Mouse (Mus musculus) embryonic stem cell, embryonic (primary cell): ENCODE measurements around the gene Psmd14.

Experiments
- CTCF ChIA-PET, 4 experiments: fragments of 300-600 bp in 2 of 4; fragments of 350-600 bp in 2 of 4; sonication (Branson Sonifier 250); formaldehyde crosslinking; loops; one replicate each; lab custom pipeline; 2022; ENCODE audit warnings: inconsistent platforms in 2 of 4; lab: Charles Lee
- POLR2A ChIA-PET, 4 experiments: fragments of 300-600 bp in 2 of 4; fragments of 350-600 bp in 2 of 4; sonication (Branson Sonifier 250); formaldehyde crosslinking; loops; one replicate each; lab custom pipeline; 2022; ENCODE audit warnings: antibody characterized with exemption in 4 of 4, inconsistent platforms in 1 of 4; lab: Charles Lee

Psmd14 gene

GRCm38 (mm10) chr2:61806346-61806825 lies 94.9 kb downstream of the Psmd14 start:
- ChIA-PET CTCF (no interaction called here), POLR2A (interaction anchor here in 1 of 4 experiments (0.6 to 1.0 kb wide), 3 partner anchors 144 to 1926 kb away, joined by 3 read pairs; no protein-coding TSS in a partner anchor)

- ChIA-PET CTCF (interaction anchor here in 1 of 4 experiments (0.7 kb wide), 1 partner anchor 312 kb away, joined by 4 read pairs; no protein-coding TSS in a partner anchor), POLR2A (no interaction called here)
Observed at GRCm38 (mm10) chr2:61807151-61807550, 95.7 kb downstream of the Psmd14 start.

- POLR2A ChIA-PET, result no interaction called here
- CTCF ChIA-PET, result interaction anchor here in 1 of 4 experiments (0.7 kb wide), 1 partner anchor 312 kb away, joined by 4 read pairs; no protein-coding TSS in a partner anchor
Observed at GRCm38 (mm10) chr2:61807781-61808180, 96.3 kb downstream of the Psmd14 start.

GRCm38 (mm10) chr2:61808776-61809175 lies 97.3 kb downstream of the Psmd14 start:
- ChIA-PET POLR2A (interaction anchor here in 2 of 4 experiments (0.6 to 1.3 kb wide), 2 partner anchors 15 to 1313 kb away, joined by 3 to 13 read pairs; no protein-coding TSS in a partner anchor), CTCF (no interaction called here)

GRCm38 (mm10) chr2:61809381-61809780 lies 97.9 kb downstream of the Psmd14 start:
- ChIA-PET CTCF (no interaction called here), POLR2A (interaction anchor here in 1 of 4 experiments (0.6 to 1.3 kb wide), 3 partner anchors 8 to 163 kb away, joined by 3 read pairs; no protein-coding TSS in a partner anchor)

- ChIA-PET POLR2A (no interaction called here), CTCF (no interaction called here)
Observed at GRCm38 (mm10) chr2:61810751-61811150, 99.3 kb downstream of the Psmd14 start.

- ChIA-PET POLR2A (no interaction called here), CTCF (no interaction called here)
Observed at GRCm38 (mm10) chr2:61811163-61811506, 99.6 kb downstream of the Psmd14 start.

- ChIA-PET CTCF (no interaction called here), POLR2A (interaction anchor here in 1 of 4 experiments (1.4 kb wide), 1 partner anchor 29 kb away, joined by 3 read pairs; no protein-coding TSS in a partner anchor)
Observed at GRCm38 (mm10) chr2:61811507-61812421, 100.3 kb downstream of the Psmd14 start.

- ChIA-PET POLR2A (interaction anchor here in 1 of 4 experiments (1.4 kb wide), 1 partner anchor 30 kb away, joined by 3 read pairs; no protein-coding TSS in a partner anchor), CTCF (no interaction called here)
Observed at GRCm38 (mm10) chr2:61812536-61812935, 101.0 kb downstream of the Psmd14 start.

GRCm38 (mm10) chr2:61813106-61813505 lies 101.6 kb downstream of the Psmd14 start:
- POLR2A ChIA-PET, result interaction anchor here in 2 of 4 experiments (1.4 to 2.9 kb wide), 2 partner anchors 9 to 31 kb away, joined by 3 to 10 read pairs; partner anchors contain the start of gene Tbr1 (in 1 of the 2)
- CTCF ChIA-PET, result no interaction called here

- CTCF ChIA-PET, result no interaction called here
- POLR2A ChIA-PET, result interaction anchor here in 1 of 4 experiments (2.9 kb wide), 1 partner anchor 10 kb away, joined by 10 read pairs; the partner anchor contains the start of gene Tbr1
Observed at GRCm38 (mm10) chr2:61813521-61813920, 102.0 kb downstream of the Psmd14 start.

GRCm38 (mm10) chr2:61814548-61815473 lies 103.3 kb downstream of the Psmd14 start:
- POLR2A ChIA-PET, result interaction anchor here in 1 of 4 experiments (1.0 to 2.9 kb wide), 2 partner anchors 11 to 103 kb away, joined by 3 to 10 read pairs; partner anchors contain the start of genes Psmd14 and Tbr1
- CTCF ChIA-PET, result interaction anchor here in 1 of 4 experiments (0.5 kb wide), 1 partner anchor 54 kb away, joined by 3 read pairs; no protein-coding TSS in a partner anchor

- ChIA-PET CTCF (interaction anchor here in 1 of 4 experiments (0.5 kb wide), 1 partner anchor 55 kb away, joined by 3 read pairs; no protein-coding TSS in a partner anchor), POLR2A (interaction anchor here in 2 of 4 experiments (0.7 to 2.9 kb wide), 3 partner anchors 12 to 204 kb away, joined by 3 to 10 read pairs (median 3); partner anchors contain the start of genes Psmd14 (in 1 of the 2) and Tbr1 (in 1 of the 2))
Observed at GRCm38 (mm10) chr2:61815583-61816313, 104.3 kb downstream of the Psmd14 start.

- ChIA-PET CTCF (no interaction called here), POLR2A (no interaction called here)
Observed at GRCm38 (mm10) chr2:61818197-61818596, 106.7 kb downstream of the Psmd14 start.

- POLR2A ChIA-PET, result interaction anchor here in 1 of 4 experiments (1.1 to 1.6 kb wide), 2 partner anchors 15 to 17 kb away, joined by 3 to 4 read pairs; no protein-coding TSS in a partner anchor
- CTCF ChIA-PET, result no interaction called here
Observed at GRCm38 (mm10) chr2:61820203-61820602, 108.7 kb downstream of the Psmd14 start.

- ChIA-PET CTCF (no interaction called here), POLR2A (interaction anchor here in 1 of 4 experiments (1.1 kb wide), 1 partner anchor 23 kb away, joined by 4 read pairs; no protein-coding TSS in a partner anchor)
Observed at GRCm38 (mm10) chr2:61823426-61824140, 112.1 kb downstream of the Psmd14 start.
